Mouse (Mus musculus) midbrain, embryonic 12.5 days (tissue): ENCODE results near the gene Col4a3. TPM values are rescaled to one million over a fixed set of nuclear protein-coding genes. Genes with fewer than 3 reads are reported as not detected.

ENCODE experiments used
- ATAC-seq: fragments of 200-750 bp; cut with Nextera tagmentation; 2 replicates; pipeline ENCODE4 v1.8.0; 2017; ENCODE audit warnings: low read depth, moderate TSS enrichment, moderate library complexity; ENCODE audit not compliant: low FRiP score
- H3K27ac ChIP-seq: fragments of 300-500 bp; sonication (generic); replicated peaks from 2 replicates; pipeline ENCODE4 v1.5.1; 2016; ENCODE audit warnings: mild to moderate bottlenecking
- H3K27me3 ChIP-seq: fragments of 300-500 bp; sonication (generic); 2 replicates; pipeline ENCODE4 v1.6.1; 2016; ENCODE audit warnings: mild to moderate bottlenecking
- H3K36me3 ChIP-seq: fragments of 300-500 bp; sonication (generic); 2 replicates; pipeline ENCODE4 v1.6.1; 2016
- H3K4me1 ChIP-seq: fragments of 300-500 bp; sonication (generic); 2 replicates; pipeline ENCODE4 v1.6.1; 2016
- H3K4me2 ChIP-seq: fragments of 300-500 bp; sonication (generic); replicated peaks from 2 replicates; pipeline ENCODE4 v1.6.1; 2016; ENCODE audit warnings: mild to moderate bottlenecking, moderate library complexity
- H3K4me3 ChIP-seq: fragments of 300-500 bp; sonication (generic); 2 replicates; pipeline ENCODE4 v1.5.1; 2016; ENCODE audit warnings: mild to moderate bottlenecking
- H3K9ac ChIP-seq: fragments of 300-500 bp; sonication (generic); replicated peaks from 2 replicates; pipeline ENCODE4 v1.6.1; 2016; ENCODE audit warnings: mild to moderate bottlenecking, moderate library complexity
- H3K9me3 ChIP-seq: fragments of 300-500 bp; sonication (generic); 2 replicates; pipeline ENCODE4 v1.6.1; 2016; ENCODE audit warnings: mild to moderate bottlenecking
- WGBS: fragments of 180-500 bp; shearing (Covaris S2); methylation state at CpG from one replicate; pipeline ENCODE4 v1.1.7; 2016; 5-methylcytosine and 5-hydroxymethylcytosine counted together
- polyA plus RNA-seq: library from polyadenylated mRNA; unstranded; fragments of >200 nt; fragmentation: Nextera tagmentation; extraction: Ambion mirVana; gene quantifications from 2 replicates; pipeline ENCODE4 v1.2.1, GENCODE M21; 2016

The Col4a3 gene
- polyA plus RNA-seq, 1 experiment from 2014 or later = 0.09 TPM

- H3K9ac ChIP-seq = no peak overlapping the region
- no peaks in the 10 kb centered on the region for H3K4me1 ChIP-seq
- whole genome bisulfite sequencing = 85% methylated on average over 2 of the region's 2 CpGs
- no peaks in the 10 kb centered on the region for H3K9me3 ChIP-seq
- H3K4me3 ChIP-seq = no peak overlapping the region
- no peak for ATAC-seq
- no peak overlapping the region for H3K27ac ChIP-seq
- no peak overlapping the region for H3K4me2 ChIP-seq
- no peaks in the 10 kb centered on the region for H3K36me3 ChIP-seq
- no peaks in the 10 kb centered on the region for H3K27me3 ChIP-seq
These were observed 51.7 kb downstream of the Col4a3 start for GRCm38 (mm10) chr1:82638428-82638827.

GRCm38 (mm10) chr1:82641316-82641987 lies 54.7 kb downstream of the Col4a3 start:
- Histone ChIP-seq H3K9ac (no peak overlapping the region), H3K4me3 (peak overlapping the region; percentile 24), H3K27ac (no peak overlapping the region), H3K27me3 (no peaks in the 10 kb centered on the region), H3K9me3 (no peaks in the 10 kb centered on the region), H3K36me3 (no peaks in the 10 kb centered on the region), H3K4me2 (peak overlapping the region; percentile 49), H3K4me1 (no peaks in the 10 kb centered on the region)
- WGBS = 40% methylated on average over 18 of the region's 18 CpGs
- ATAC-seq = no peak

DNA sequence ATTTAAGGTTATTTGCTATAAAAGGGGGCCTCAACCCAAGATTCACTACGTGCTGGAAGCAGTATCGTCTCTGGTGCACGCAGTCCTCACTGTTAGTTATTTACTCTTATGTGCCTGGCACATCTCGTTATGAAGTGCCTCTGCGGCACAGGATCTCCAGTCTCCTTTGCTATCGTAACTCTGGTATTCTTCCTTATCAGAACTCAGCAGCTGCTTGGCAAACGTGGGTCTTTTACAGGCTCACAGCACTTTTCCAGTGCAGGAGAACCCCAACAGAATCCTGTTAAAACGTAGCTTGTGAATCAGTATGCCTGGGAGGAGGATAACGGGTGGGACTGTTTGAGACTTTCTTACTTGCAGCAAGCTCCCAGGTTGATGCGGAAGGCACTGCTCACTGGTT lies 61.3 kb downstream of the Col4a3 start:
- H3K4me3 ChIP-seq = no peak overlapping the region
- no peak overlapping the region for H3K9ac ChIP-seq
- no peaks in the 10 kb centered on the region for H3K27me3 ChIP-seq
- H3K36me3 ChIP-seq = no peaks in the 10 kb centered on the region
- H3K9me3 ChIP-seq = no peaks in the 10 kb centered on the region
- H3K4me2 ChIP-seq = no peak overlapping the region
- no peak overlapping the region for H3K27ac ChIP-seq
- WGBS = 71% methylated on average over 10 of the region's 10 CpGs
- ATAC-seq = no peak
- no peaks in the 10 kb centered on the region for H3K4me1 ChIP-seq

- Histone ChIP-seq H3K4me2 (no peak overlapping the region), H3K4me1 (no peaks in the 10 kb centered on the region), H3K27ac (no peak overlapping the region), H3K4me3 (no peak overlapping the region), H3K27me3 (no peaks in the 10 kb centered on the region), H3K9me3 (no peaks in the 10 kb centered on the region), H3K9ac (no peak overlapping the region), H3K36me3 (no peaks in the 10 kb centered on the region)
- ATAC-seq = no peak
- 85% methylated on average over 4 of the region's 4 CpGs for WGBS
These were observed 64.1 kb downstream of the Col4a3 start for GRCm38 (mm10) chr1:82650868-82651267.

GRCm38 (mm10) chr1:82654046-82654445 lies 67.3 kb downstream of the Col4a3 start:
- no peaks in the 10 kb centered on the region for H3K27me3 ChIP-seq
- no peak for ATAC-seq
- H3K9ac ChIP-seq = no peak overlapping the region
- WGBS = 38% methylated on average over 7 of the region's 7 CpGs
- no peaks in the 10 kb centered on the region for H3K9me3 ChIP-seq
- no peak overlapping the region for H3K27ac ChIP-seq
- H3K4me1 ChIP-seq = no peaks in the 10 kb centered on the region
- no peaks in the 10 kb centered on the region for H3K36me3 ChIP-seq
- H3K4me3 ChIP-seq = no peak overlapping the region
- no peak overlapping the region for H3K4me2 ChIP-seq

DNA sequence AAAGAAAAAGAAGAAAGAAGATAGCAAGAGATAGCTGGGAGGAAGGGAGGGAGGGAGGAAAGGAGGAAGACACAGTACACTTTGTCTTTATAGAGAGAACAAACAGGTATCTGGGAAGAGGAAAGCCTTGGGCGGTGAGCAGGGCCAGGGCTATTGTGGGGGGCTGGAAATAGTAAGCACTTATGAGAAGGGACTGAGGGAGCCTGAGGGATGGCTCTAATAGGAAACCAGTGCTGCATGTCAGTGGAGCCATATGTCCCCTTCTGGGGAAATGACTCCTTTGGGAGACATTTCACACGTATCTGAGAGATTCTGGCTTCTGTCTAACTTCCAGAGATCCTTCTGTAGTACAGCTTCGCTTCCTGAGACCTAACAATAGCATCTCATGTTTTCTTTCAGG lies 69.7 kb downstream of the Col4a3 start:
- Histone ChIP-seq H3K36me3 (no peaks in the 10 kb centered on the region), H3K4me1 (no peaks in the 10 kb centered on the region), H3K4me2 (no peak overlapping the region), H3K9me3 (no peaks in the 10 kb centered on the region), H3K9ac (no peak overlapping the region), H3K4me3 (no peak overlapping the region), H3K27me3 (no peaks in the 10 kb centered on the region), H3K27ac (no peak overlapping the region)
- WGBS = 73% methylated on average over 3 of the region's 3 CpGs
- ATAC-seq = no peak

DNA sequence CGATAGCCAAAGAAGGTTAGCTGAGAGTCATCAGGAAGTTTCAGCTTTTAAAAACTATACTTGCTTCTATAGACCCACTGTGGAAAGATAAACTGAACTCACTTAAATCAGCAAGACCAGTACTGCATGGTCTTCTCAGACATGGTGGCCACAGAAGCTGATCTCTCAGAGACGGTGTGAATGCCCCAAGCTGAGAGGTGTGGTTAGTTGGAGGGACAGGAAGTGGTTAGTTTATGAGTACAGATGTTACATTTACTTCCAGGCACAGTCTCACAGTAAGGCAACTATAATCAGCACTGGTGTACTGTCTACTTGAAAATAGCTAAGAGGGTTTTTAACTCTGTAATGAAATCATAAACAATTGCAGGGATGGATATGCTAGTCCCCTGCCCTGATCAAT lies 75.5 kb downstream of the Col4a3 start:
- H3K9me3 ChIP-seq = no peaks in the 10 kb centered on the region
- no peak for ATAC-seq
- no peak overlapping the region for H3K27ac ChIP-seq
- H3K36me3 ChIP-seq = no peaks in the 10 kb centered on the region
- WGBS = 85% methylated on average over 2 of the region's 2 CpGs
- H3K4me3 ChIP-seq = no peak overlapping the region
- H3K4me2 ChIP-seq = no peak overlapping the region
- H3K9ac ChIP-seq = no peak overlapping the region
- H3K4me1 ChIP-seq = peaks cover 2% of the 10 kb centered on the region; the same call in 1 of the 2 replicates
- no peaks in the 10 kb centered on the region for H3K27me3 ChIP-seq

- peak; percentile 62; the same call in 1 of the 2 replicates for ATAC-seq
- no peaks in the 10 kb centered on the region for H3K9me3 ChIP-seq
- no peak overlapping the region for H3K9ac ChIP-seq
- no peaks in the 10 kb centered on the region for H3K27me3 ChIP-seq
- WGBS = 33% methylated on average over 2 of the region's 2 CpGs
- no peak overlapping the region for H3K4me3 ChIP-seq
- peaks cover 2% of the 10 kb centered on the region; the same call in 1 of the 2 replicates for H3K4me1 ChIP-seq
- no peak overlapping the region for H3K27ac ChIP-seq
- no peaks in the 10 kb centered on the region for H3K36me3 ChIP-seq
- H3K4me2 ChIP-seq = no peak overlapping the region
These were observed 76.8 kb downstream of the Col4a3 start for GRCm38 (mm10) chr1:82663522-82663921.

GRCm38 (mm10) chr1:82686328-82686727 lies 99.6 kb downstream of the Col4a3 start:
- H3K9me3 ChIP-seq = no peaks in the 10 kb centered on the region
- H3K4me2 ChIP-seq = no peak overlapping the region
- H3K4me1 ChIP-seq = peaks cover 3% of the 10 kb centered on the region; the same call in 1 of the 2 replicates
- no peak overlapping the region for H3K9ac ChIP-seq
- no peak overlapping the region for H3K27ac ChIP-seq
- 89% methylated on average over 5 of the region's 5 CpGs for WGBS
- no peak overlapping the region for H3K4me3 ChIP-seq
- H3K27me3 ChIP-seq = peaks cover 9% of the 10 kb centered on the region; the same call in 1 of the 2 replicates
- no peak for ATAC-seq
- H3K36me3 ChIP-seq = no peaks in the 10 kb centered on the region

GRCm38 (mm10) chr1:82686866-82687265 lies 100.1 kb downstream of the Col4a3 start:
- no peak overlapping the region for H3K9ac ChIP-seq
- no peak overlapping the region for H3K4me3 ChIP-seq
- H3K27ac ChIP-seq = no peak overlapping the region
- 87% methylated on average over 2 of the region's 2 CpGs for WGBS
- ATAC-seq = no peak
- no peaks in the 10 kb centered on the region for H3K9me3 ChIP-seq
- no peaks in the 10 kb centered on the region for H3K36me3 ChIP-seq
- H3K4me2 ChIP-seq = no peak overlapping the region
- H3K27me3 ChIP-seq = peaks cover 9% of the 10 kb centered on the region; the same call in 1 of the 2 replicates
- peaks cover 3% of the 10 kb centered on the region; the same call in 1 of the 2 replicates for H3K4me1 ChIP-seq

- H3K27me3 ChIP-seq = peaks cover 13% of the 10 kb centered on the region; the same call in 1 of the 2 replicates
- no peak for ATAC-seq
- H3K36me3 ChIP-seq = no peaks in the 10 kb centered on the region
- no peaks in the 10 kb centered on the region for H3K9me3 ChIP-seq
- no peak overlapping the region for H3K27ac ChIP-seq
- WGBS = 73% methylated on average over 6 of the region's 6 CpGs
- H3K9ac ChIP-seq = no peak overlapping the region
- peaks cover 3% of the 10 kb centered on the region; the same call in 1 of the 2 replicates for H3K4me1 ChIP-seq
- no peak overlapping the region for H3K4me2 ChIP-seq
- H3K4me3 ChIP-seq = no peak overlapping the region
These were observed 101.2 kb downstream of the Col4a3 start for GRCm38 (mm10) chr1:82687931-82688330.

GRCm38 (mm10) chr1:82695915-82696314 lies 109.2 kb downstream of the Col4a3 start:
- Histone ChIP-seq H3K4me1 (no peaks in the 10 kb centered on the region), H3K9me3 (no peaks in the 10 kb centered on the region), H3K4me3 (no peak overlapping the region), H3K36me3 (no peaks in the 10 kb centered on the region), H3K9ac (no peak overlapping the region), H3K27ac (no peak overlapping the region), H3K4me2 (no peak overlapping the region), H3K27me3 (peaks cover 8% of the 10 kb centered on the region)
- 59% methylated on average over 3 of the region's 3 CpGs for WGBS
- ATAC-seq = no peak
